Mouse (Mus musculus) liver, embryonic 16.5 days (tissue): ENCODE results near the gene Erf. TPM values are rescaled to one million over a fixed set of nuclear protein-coding genes. Genes with fewer than 3 reads are reported as not detected.
A peak's percentile ranks its signal among the peaks of the same experiment; 100 is the strongest.

ENCODE experiments used
- ATAC-seq: fragments of 200-750 bp; cut with Nextera tagmentation; 2 replicates; pipeline ENCODE4 v1.8.0; 2017; ENCODE audit warnings: low read depth, mild to moderate bottlenecking, moderate number of reproducible peaks, moderate library complexity
- H3K27ac ChIP-seq: fragments of 300-500 bp; sonication (generic); 2 replicates; pipeline ENCODE4 v1.5.1; 2014; ENCODE audit warnings: mild to moderate bottlenecking, low read length
- H3K27me3 ChIP-seq: fragments of 300-500 bp; sonication (generic); 2 replicates; pipeline ENCODE4 v1.6.1; 2014; ENCODE audit warnings: low read depth, low read length, mixed read lengths; ENCODE audit not compliant: control insufficient read depth, insufficient read depth
- H3K36me3 ChIP-seq: fragments of 300-500 bp; sonication (generic); 2 replicates; pipeline ENCODE4 v1.6.1; 2014; ENCODE audit warnings: mild to moderate bottlenecking; ENCODE audit not compliant: control insufficient read depth, insufficient read depth
- H3K4me1 ChIP-seq: fragments of 300-500 bp; sonication (generic); 2 replicates; pipeline ENCODE4 v1.6.1; 2014; ENCODE audit warnings: low read depth, low read length, mixed read lengths; ENCODE audit not compliant: control insufficient read depth
- H3K4me2 ChIP-seq: fragments of 300-500 bp; sonication (generic); 2 replicates; pipeline ENCODE4 v1.6.1; 2014; ENCODE audit warnings: low read depth, low read length, mixed read lengths
- H3K4me3 ChIP-seq: fragments of 300-500 bp; sonication (generic); 2 replicates; pipeline ENCODE4 v1.5.1; 2014; ENCODE audit warnings: low read depth, mild to moderate bottlenecking, low read length
- H3K9ac ChIP-seq: fragments of 300-500 bp; sonication (generic); 2 replicates; pipeline ENCODE4 v1.6.1; 2014; ENCODE audit warnings: low read depth, low read length
- H3K9me3 ChIP-seq: fragments of 300-500 bp; sonication (generic); replicated peaks from 2 replicates; pipeline ENCODE4 v1.6.1; 2016; ENCODE audit warnings: low read length; ENCODE audit not compliant: control insufficient read depth
- WGBS: fragments of 180-500 bp; shearing (Covaris S2); extraction: QIAGEN DNeasy Blood & Tissue Kit; methylation state at CpG from one replicate; pipeline ENCODE4 v1.1.7; 2014; ENCODE audit not compliant: insufficient replicate concordance; 5-methylcytosine and 5-hydroxymethylcytosine counted together
- polyA plus RNA-seq: library from polyadenylated mRNA; unstranded; fragments of >200 nt; fragmentation: Nextera tagmentation; extraction: Ambion mirVana; gene quantifications from 2 replicates; pipeline ENCODE4 v1.2.1, GENCODE M21; 2015

The Erf gene
- polyA plus RNA-seq, 1 experiment from 2014 or later, result 3.6 TPM

DNA sequence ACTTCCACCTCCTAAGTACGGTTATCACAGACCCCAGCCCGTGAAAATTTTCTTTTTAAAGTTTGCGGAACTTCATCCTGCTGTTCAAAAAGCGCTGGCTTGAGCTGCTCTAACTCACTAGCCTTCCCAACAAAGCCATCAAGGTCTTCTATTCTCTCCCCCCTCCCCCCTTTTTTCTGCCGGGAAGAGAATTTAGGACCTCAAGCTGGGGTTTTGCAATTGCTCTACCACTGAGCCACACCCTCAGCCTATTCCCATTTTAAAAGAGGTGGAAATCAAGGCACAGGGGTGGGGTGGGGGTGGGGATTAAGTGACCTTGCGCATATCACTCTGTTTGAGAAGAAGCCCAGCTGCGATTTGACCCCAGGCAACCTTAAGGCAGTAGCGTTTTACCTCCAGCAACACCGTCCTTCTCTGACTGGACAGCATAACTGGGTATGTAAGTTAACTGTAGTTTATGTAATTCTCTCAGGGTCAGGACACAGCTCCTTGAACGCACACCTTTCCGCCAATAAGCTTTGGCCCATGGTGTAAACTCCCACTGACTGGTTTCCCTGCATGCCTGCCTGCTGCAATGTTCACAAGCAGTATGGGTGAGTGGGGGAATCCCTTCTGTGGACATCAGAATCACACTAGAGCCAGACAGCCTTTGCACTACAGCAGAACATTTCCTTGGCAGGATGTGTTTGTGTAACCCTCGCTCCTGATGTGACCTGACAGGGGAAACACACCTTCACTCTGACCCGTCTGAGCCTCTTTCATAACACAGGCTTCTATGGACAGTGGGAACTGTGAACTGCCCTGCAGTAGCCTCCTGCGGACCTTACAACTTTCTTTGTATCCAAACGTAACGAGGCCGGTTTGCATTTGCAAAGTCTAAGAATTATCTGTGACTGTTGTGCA, 13.7 kb upstream of the Erf start:
- Histone ChIP-seq H3K9ac (no peak overlapping the region), H3K4me3 (no peak overlapping the region), H3K4me1 (peaks cover 21% of the 10 kb centered on the region), H3K4me2 (no peak overlapping the region), H3K36me3 (no peaks in the 10 kb centered on the region), H3K9me3 (no peaks in the 10 kb centered on the region), H3K27me3 (no peaks in the 10 kb centered on the region), H3K27ac (peak overlapping the region; percentile 59)
- no peak for ATAC-seq
- WGBS, result 48% methylated on average over 17 of the region's 17 CpGs

GRCm38 (mm10) chr7:25261896-25262295, 11.3 kb upstream of the Erf start:
- Histone ChIP-seq H3K4me2 (no peak overlapping the region), H3K4me1 (peaks cover 13% of the 10 kb centered on the region), H3K4me3 (no peak overlapping the region), H3K9ac (no peak overlapping the region), H3K27me3 (no peaks in the 10 kb centered on the region), H3K36me3 (no peaks in the 10 kb centered on the region), H3K27ac (no peak overlapping the region), H3K9me3 (no peaks in the 10 kb centered on the region)
- 68% methylated on average over 1 of the region's 1 CpGs for WGBS
- ATAC-seq, result no peak

DNA sequence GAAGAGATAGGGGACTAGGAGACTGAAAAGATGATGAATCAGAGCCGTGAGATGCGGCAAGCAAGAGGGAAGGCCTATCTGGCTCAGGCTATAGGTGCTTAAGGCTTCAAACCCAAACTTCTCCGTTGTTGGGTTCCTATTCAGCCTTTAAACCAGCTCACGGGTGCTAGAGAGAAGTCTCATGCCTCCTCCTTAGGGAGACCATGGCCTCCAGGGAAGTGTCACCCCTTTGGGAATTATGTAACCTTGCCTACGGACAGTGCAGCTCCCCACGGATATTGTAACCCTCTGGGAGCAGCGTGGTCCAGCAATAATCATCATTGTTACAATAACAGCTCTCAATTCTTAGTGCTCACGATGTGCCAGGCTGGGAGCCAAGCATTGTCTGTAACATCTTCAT, 1.3 kb upstream of the Erf start:
- Histone ChIP-seq H3K4me2 (peak overlapping the region; percentile 97; the same call in 1 of the 2 replicates), H3K27me3 (no peaks in the 10 kb centered on the region), H3K4me1 (peaks cover 38% of the 10 kb centered on the region), H3K27ac (0 out of 2 replicates have a peak overlapping the region, but pooled peaks have one; percentile 31), H3K36me3 (no peaks in the 10 kb centered on the region), H3K9me3 (no peaks in the 10 kb centered on the region), H3K4me3 (no peak overlapping the region), H3K9ac (no peak overlapping the region)
- ATAC-seq, result no peak
- 47% methylated on average over 8 of the region's 8 CpGs for WGBS

GRCm38 (mm10) chr7:25251071-25251791, 670 bp upstream of the Erf start:
- Histone ChIP-seq H3K27ac (0 out of 2 replicates have a peak overlapping the region, but pooled peaks have one; percentile 31), H3K4me2 (peak overlapping the region; percentile 97), H3K36me3 (no peaks in the 10 kb centered on the region), H3K4me3 (peak overlapping the region; percentile 82), H3K4me1 (peaks cover 43% of the 10 kb centered on the region), H3K9me3 (no peaks in the 10 kb centered on the region), H3K9ac (peak overlapping the region; percentile 50), H3K27me3 (no peaks in the 10 kb centered on the region)
- WGBS, result 6% methylated on average over 22 of the region's 22 CpGs
- ATAC-seq, result peak; percentile 7; the same call in 1 of the 2 replicates

DNA sequence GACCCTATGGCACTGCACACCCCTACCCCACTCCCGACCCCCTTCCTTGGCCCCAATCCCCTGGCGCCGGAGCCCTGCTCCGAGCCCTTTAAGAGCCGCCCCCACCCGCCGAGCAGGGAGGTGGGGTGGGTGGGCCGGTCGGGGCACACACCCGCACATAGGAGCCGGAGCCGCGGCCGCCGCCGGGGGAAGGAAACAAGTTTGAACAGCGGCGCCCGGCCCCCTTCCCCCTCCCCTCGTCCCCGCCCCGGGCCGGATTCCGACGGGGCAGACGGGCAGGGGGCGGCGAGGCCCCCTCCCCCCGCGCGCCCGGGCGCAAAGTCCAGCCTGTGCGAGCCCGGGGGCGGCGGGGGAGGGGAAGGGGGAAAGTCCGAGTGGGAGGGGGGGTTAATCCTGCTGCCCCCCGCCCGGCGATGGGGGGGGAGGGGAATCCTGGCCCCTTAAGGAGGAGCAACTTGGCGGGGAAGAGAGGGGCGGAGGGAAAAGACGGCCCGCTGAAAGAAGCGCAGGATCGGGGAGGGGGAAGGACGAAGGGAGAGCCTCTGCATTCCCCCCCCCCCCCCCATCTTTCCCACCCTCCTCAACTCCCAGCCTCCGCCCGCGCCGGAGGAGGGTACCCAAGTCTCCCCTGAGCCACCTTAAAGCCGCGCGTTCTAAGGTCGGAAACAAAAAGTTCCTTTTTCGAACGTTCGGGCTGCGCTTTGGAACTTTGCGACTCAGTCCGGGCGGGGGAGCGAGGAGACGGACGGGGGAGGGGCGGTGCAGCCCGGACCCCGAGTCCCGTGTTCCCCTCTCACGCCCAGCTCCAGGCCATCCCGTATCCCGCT, 1.0 kb downstream of the Erf start:
- H3K36me3 ChIP-seq, result no peaks in the 10 kb centered on the region
- peaks cover 44% of the 10 kb centered on the region for H3K4me1 ChIP-seq
- peak overlapping the region; percentile 84 for H3K27ac ChIP-seq
- 1% methylated on average over 53 of the region's 73 CpGs for WGBS
- H3K9me3 ChIP-seq, result no peaks in the 10 kb centered on the region
- peak overlapping the region; percentile 85 for H3K9ac ChIP-seq
- peak overlapping the region; percentile 82 for H3K4me3 ChIP-seq
- no peaks in the 10 kb centered on the region for H3K27me3 ChIP-seq
- ATAC-seq, result peak; percentile 43
- peak overlapping the region; percentile 97 for H3K4me2 ChIP-seq

GRCm38 (mm10) chr7:25248846-25249313, 1.7 kb downstream of the Erf start:
- Histone ChIP-seq H3K27ac (peak overlapping the region; percentile 84), H3K9ac (peak overlapping the region; percentile 85), H3K4me2 (peak overlapping the region; percentile 97), H3K36me3 (no peaks in the 10 kb centered on the region), H3K4me3 (peak overlapping the region; percentile 82), H3K4me1 (peaks cover 44% of the 10 kb centered on the region), H3K9me3 (no peaks in the 10 kb centered on the region), H3K27me3 (no peaks in the 10 kb centered on the region)
- ATAC-seq, result peak; percentile 1; the same call in 1 of the 2 replicates
- WGBS, result 0% methylated on average over 25 of the region's 25 CpGs

DNA sequence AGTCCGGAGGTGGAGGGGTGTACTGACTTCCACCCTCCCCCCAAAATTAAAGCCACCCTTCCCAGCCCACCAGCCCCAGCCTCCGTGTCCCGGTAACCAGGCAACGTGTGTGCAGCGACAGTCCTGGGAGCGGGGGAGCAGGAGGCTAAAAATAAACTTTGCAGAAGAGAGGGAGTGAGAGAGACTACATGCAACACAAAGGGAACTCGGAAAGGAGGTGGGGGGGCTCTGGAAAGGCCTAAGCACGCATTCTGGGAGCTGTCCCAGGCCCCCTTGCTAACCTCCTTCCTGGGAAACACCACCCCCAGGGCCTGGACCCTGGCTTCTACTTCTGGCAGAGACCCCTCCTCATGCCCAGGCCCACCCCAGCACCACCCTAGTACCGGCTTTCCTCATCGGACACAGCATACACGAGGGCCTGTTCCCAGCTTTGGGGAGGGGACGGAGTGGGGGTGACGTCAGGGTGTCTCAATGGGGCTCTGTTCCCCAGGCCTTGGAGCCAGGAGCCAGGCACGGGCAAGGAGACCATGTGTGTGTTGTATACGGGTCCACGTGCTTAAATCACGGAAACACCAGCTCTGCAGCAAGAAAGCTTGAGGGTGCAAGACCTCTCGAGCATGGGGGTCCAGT, 2.4 kb downstream of the Erf start:
- Histone ChIP-seq H3K9me3 (no peaks in the 10 kb centered on the region), H3K4me3 (peak overlapping the region; percentile 82), H3K9ac (peak overlapping the region; percentile 85), H3K4me1 (peaks cover 44% of the 10 kb centered on the region), H3K4me2 (peak overlapping the region; percentile 97), H3K36me3 (no peaks in the 10 kb centered on the region), H3K27ac (peak overlapping the region; percentile 84), H3K27me3 (no peaks in the 10 kb centered on the region)
- ATAC-seq, result no peak
- WGBS, result 4% methylated on average over 18 of the region's 18 CpGs

GRCm38 (mm10) chr7:25247498-25247897, 3.1 kb downstream of the Erf start:
- no peaks in the 10 kb centered on the region for H3K27me3 ChIP-seq
- peak overlapping the region; percentile 97 for H3K4me2 ChIP-seq
- no peak overlapping the region for H3K27ac ChIP-seq
- no peak overlapping the region for H3K9ac ChIP-seq
- 15% methylated on average over 3 of the region's 3 CpGs for WGBS
- H3K9me3 ChIP-seq, result no peaks in the 10 kb centered on the region
- H3K36me3 ChIP-seq, result no peaks in the 10 kb centered on the region
- peaks cover 44% of the 10 kb centered on the region for H3K4me1 ChIP-seq
- H3K4me3 ChIP-seq, result peak overlapping the region; percentile 82; the same call in 1 of the 2 replicates
- no peak for ATAC-seq
